Mouse (Mus musculus): ENCODE measurements at regions not wholly inside any gene's neighbourhood (a gene's known extent, or its start where the extent isn't known, plus 50 kb on each side); places are given as distances from the start of the nearest gene placed in this dataset.

DNA sequence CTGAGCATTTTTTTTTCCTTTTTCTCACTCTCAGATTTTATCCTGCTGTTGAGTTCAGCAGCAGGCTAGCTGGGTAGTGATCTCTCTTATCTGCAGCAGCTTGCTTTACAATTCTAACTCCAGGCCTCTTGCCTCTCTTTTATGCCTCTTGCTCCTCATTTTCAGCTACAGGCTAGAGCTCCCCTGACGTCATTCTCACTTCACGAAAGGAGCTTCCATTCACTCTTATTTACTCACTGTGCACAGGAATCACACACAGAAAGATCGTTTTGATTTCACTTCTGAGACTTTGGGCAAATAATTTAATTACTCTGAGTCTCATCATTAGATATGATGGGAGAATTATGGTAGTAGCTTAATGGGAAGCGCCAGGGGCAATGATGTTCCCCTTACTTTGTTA lies 158.4 kb upstream of the Shisa6 start:
- TF ChIP-seq POLR2A (IDR thresholded peaks at IDR 0.05; ENCODE audit: control insufficient read depth, low read depth, low read length) (no peak), CTCF (IDR thresholded peaks at IDR 0.05; ENCODE audit: control insufficient read depth, insufficient read depth, insufficient replicate concordance, low read depth, low read length) (no peak)
